Mouse (Mus musculus) cortical plate, adult 2 months (tissue): Measurements from ENCODE around the gene Frmpd1.

Experiments used
- CTCF ChIP-seq: fragments of 200-500 bp; IDR thresholded peaks from 2 replicates; pipeline ENCODE4 v1.5.1; 2011; ENCODE audit warnings: mild to moderate bottlenecking, control low read depth, low read length; ENCODE audit not compliant: insufficient read depth; ENCODE audit errors: extremely low read depth
- POLR2A ChIP-seq: fragments of 200-500 bp; IDR thresholded peaks from 2 replicates; pipeline ENCODE4 v1.6.1; 2011; ENCODE audit warnings: mild to moderate bottlenecking, low read length, control low read depth; ENCODE audit not compliant: insufficient read depth; ENCODE audit errors: extremely low read depth

GRCm38 (mm10) chr4:45243211-45243902 lies 58.7 kb downstream of the Frmpd1 start:
- TF ChIP-seq CTCF = no peak
- TF ChIP-seq POLR2A = no peak
